Mouse (Mus musculus) cerebellum, postnatal 10 days (tissue): ENCODE measurements around the gene Ncoa1.
"Not testable (repeated sequence)": the region's sequence is repeated elsewhere in the genome, so short reads cannot be mapped to it uniquely, and the experiment has no call there.

Source experiments
- DNase-seq, 2 experiments: peaks; one replicate each; pipeline ENCODE4 v3.0.0; 2021; ENCODE audit warnings: mixed read lengths in 2 of 2

Gene Ncoa1

GRCm38 (mm10) chr12:4475251-4475993 is 1.6 kb downstream of the Ncoa1 start:
- peak; percentile 16 for DNase-seq

- no peak for DNase-seq
Observed at GRCm38 (mm10) chr12:4469115-4469514, 7.9 kb downstream of the Ncoa1 start.

DNA sequence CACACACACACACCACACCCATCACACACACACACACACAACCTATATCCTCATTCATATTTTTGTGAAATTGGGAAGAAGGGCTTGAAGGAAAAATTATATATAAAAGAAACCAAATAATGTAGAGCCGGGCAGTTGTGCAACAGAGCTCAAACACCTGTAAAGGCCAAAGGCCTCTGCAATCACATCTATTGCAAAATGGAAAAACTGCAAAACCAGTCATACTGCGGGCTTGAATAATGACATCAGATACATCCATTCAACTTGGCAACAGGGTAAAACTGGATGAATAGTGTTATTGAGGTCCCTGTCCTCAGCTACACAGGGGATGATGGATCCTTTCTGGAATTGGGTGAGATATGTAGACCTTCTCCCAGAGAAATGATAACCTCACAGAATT is 13.3 kb downstream of the Ncoa1 start:
- no peak for DNase-seq

DNA sequence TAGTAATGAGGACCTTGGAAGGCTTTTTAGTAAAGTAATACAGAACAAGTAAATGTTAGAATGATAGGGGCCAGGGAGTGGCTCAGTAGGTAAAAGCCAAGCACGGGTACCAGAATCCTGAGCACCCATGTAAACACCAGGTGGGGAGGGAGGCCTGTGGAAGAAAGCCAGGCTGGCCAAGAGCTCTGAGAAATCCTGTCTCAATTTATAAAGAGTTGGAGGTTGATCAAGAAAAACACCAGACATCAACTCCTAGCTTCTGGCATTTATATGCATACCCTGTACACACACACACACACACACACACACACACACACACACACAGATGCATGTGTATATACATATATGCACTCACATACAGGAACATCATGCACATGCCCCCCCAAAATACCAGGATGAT is 14.6 kb downstream of the Ncoa1 start:
- DNase-seq: peak in 1 of 2 experiments; percentile 18

DNA sequence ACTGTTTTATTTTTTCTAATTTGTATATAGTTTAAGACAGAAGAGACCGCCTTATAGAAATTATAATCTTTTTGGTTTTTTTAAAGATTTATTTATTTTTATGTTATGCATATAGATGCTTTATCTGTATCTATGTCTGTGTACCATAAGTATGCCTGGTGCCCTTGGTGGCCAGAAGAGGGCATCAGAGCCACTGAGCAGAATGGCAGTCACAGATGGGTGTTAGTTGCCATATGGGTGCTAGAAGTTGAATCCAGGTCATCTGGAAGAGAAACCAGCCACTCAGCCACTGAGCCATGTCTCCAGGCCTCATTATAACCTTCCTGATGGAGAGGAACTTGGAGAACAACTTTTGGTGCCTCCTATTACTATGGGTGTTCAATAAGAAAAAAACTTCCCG is 16.0 kb downstream of the Ncoa1 start:
- DNase-seq: peak in 1 of 2 experiments; percentile 22

GRCm38 (mm10) chr12:4454956-4455565 is 21.9 kb downstream of the Ncoa1 start:
- no peak for DNase-seq

DNA sequence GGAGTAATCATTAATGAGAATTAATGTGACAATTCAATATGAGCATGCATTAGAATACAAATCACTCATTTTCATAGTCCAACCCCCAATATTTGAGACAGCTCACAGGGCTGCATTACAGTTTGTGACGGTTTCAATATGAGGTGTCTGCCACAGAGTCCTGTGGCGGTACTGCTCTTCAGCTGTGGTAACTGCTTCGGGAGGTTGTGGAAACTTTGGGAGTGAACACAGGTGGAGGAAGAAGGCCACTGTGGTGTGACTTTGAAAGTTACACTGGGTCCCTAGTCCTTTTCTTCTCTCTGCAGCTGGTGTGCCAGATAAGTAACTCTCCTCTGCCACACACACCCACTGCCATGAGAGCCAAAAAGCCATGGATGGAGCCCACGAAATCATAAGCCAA is 22.7 kb downstream of the Ncoa1 start:
- no peak for DNase-seq

DNA sequence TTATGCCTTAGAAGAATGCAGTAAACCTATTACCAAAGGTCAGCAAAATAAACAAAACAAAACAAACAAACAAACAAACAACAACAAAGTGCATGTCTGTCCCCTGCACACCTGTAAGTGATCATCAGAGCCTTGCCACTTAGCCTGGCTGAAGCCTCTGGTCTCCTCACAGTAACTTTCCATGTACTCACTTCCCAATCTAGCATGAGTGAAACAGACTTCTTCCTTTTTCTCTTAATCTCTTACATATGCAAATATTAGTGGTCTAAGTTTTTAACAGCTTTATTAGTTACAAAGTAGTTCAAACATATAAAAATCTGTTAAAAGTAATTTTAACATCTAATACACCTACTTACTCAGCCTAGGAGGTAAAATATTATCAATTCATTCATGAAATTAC is 24.7 kb downstream of the Ncoa1 start:
- no peak for DNase-seq

DNA sequence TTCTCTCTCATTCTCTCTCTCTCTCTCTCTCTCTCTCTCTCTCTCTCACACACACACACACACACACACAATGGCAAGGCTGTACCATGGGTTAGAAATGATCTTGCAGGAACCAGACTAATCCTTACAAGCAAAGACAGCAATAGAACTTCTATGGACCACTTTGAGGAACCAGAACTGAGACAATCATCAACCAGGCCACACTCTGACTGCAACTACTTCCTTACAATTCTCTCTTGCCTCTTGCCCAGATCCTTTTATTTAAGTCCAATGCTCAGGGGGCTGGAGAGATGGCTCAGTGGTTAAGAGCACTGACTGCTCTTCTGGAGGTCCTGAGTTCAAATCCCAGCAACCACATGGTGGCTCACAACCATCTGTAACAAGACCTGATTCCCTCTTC is 26.5 kb downstream of the Ncoa1 start:
- not testable (repeated sequence) for DNase-seq

- DNase-seq: no peak
Observed at GRCm38 (mm10) chr12:4448076-4448589, 28.8 kb downstream of the Ncoa1 start.

DNA sequence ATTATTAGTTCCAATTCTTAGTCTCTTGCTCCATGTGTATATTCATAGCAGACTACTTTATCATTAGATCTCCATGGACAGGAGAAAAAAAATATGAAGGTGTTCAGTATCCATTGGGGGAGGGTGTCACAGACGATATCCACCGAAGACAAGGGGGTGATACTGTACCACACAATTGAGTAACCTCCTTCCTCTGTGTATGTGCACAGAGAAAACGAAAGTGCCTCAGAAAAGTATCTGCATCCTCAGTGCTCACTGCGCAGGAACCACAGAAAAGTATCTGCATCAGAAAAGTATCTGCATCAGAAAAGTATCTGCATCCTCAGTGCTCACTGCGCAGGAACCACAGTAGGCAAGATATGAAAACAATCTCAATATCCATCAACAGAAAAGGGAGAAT is 32.0 kb downstream of the Ncoa1 start:
- no peak for DNase-seq

- no peak for DNase-seq
Observed at GRCm38 (mm10) chr12:4441451-4441850, 35.5 kb downstream of the Ncoa1 start.

- DNase-seq: no peak
Observed at GRCm38 (mm10) chr12:4436198-4436597, 40.8 kb downstream of the Ncoa1 start.

DNA sequence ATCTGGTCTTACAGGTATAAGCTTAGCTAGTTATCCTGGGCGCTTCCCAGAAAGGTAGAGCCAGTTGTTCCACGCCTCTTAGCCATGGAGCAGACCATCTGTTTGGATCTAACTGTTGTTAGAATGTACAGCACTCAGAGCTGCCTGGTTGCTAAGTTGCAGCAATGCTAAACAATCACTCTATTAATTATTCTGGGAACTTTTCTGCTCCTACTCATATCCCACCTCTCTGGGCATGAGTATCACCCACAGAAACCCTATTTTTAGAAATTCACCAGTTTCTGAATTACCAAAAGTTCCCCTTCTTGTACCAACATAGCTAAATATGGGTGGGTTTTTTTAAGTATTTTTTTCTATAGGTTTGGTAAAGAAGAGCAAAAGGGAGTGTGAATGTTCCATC is 43.4 kb downstream of the Ncoa1 start:
- DNase-seq: no peak

DNA sequence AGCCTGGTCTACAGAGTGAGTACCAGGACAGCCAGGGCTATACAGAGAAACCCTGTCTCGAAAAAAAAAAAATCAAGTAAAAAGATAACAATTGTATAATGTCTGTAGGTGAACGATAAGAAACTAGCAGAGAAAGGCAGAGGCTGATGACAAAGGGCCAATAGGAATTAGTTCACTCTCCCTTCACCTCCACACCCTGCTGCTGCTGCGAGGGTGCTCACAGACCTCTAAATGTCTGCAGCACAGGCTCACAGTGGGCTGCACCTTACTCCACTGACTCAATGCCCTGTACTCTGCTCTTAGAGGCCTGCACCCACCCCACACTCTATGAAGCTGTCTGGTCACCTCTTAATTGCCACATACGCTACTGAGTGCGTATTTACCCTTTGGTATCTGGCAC is 45.0 kb downstream of the Ncoa1 start:
- DNase-seq: no peak

DNA sequence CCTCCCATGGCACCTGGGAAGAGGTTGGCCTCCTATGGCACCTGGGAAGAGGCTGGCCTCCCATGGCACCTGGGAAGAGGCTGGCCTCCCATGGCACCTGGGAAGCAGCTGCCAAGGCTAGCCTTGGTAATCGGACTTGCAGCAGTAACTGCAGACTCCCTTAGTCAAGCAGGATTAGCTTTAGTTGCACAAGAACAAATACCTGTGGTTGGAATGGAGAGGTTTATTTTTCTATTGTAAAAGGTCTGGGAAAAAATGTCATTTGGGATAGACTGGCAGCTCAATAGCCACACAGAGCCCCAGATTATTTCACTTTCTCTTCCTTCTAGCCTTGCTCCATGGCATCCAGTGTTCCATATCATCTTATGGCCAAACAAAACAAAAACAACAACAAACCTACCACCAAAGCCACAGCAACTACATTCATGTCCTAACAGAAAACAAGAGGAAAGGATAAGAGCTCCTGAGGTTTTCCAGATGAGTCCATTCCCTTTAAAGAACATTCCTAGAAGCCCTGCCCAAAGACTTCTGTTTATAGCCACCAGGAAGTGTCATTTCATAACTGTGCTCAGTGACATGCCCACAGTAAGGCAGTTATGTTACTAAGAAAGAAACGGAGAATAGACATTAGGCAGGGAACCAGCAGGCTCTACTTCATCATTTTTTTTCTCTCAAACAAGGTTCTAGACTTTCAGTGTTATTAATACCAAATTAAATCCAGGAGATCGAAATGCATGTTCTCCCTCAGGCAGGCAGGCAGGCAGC is 46.7 kb downstream of the Ncoa1 start:
- no peak for DNase-seq

GRCm38 (mm10) chr12:4418824-4419223 is 58.2 kb downstream of the Ncoa1 start:
- no peak for DNase-seq

- DNase-seq: no peak
Observed at GRCm38 (mm10) chr12:4417626-4418263, 59.2 kb downstream of the Ncoa1 start.

DNA sequence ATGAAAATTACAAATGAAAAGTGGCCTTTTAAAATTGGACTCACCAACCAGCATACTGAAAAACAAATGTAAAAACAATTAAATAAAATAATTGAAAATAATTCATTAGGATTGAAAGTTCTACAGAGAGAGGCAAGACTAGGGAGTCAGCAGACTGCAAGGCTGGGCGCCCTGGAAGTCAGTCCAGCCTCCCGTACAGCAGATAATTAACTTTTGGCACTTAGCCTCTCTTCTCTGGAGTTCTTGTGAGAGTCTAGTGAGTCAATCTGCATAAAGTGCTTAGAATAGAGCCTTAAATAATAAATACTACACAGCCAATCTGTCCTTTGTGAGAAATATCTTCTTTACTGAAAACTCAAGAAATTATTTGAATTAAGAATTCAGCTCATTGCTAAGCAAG is 69.9 kb downstream of the Ncoa1 start:
- peak; percentile 8 to 30 for DNase-seq

DNA sequence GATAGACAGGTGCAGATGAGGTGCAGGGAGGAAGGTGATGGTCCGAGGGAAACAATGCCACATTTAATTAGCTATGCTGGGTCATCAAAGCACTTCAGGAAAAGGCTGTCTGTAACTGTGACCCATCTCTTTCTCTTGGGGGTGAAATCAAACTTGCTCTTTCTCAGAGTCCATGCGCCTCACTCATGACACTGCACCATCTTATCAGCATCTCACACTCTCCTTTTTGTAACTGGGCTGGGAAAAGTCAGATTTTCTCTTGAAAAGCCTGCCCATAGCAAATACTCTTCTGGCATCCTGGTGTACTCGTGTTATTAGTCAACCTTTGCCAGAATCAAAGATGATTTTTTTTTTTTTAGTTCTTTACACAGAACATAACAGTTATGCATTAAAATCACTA is 70.8 kb downstream of the Ncoa1 start:
- no peak for DNase-seq

GRCm38 (mm10) chr12:4403206-4403605 is 73.8 kb downstream of the Ncoa1 start:
- no peak for DNase-seq

DNA sequence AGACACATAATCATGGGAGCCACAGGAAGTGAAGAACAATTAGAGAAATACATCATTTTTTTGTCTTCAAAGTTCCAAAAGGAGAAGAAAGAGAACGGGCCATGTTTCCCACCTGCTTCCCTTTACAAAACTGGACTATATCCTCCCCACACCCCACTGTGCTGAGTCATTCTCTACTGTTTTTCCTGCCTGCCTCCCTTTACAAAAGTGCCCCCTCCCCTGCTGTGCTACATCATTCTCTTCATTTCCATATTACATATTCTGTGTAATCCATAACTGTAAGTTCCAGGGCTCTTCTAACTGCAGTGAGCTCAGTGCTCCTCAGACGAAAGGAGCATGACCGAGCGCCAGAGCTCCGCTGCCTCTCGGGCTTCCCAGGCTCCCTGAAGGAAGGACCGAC is 80.8 kb downstream of the Ncoa1 start:
- DNase-seq: no peak

DNA sequence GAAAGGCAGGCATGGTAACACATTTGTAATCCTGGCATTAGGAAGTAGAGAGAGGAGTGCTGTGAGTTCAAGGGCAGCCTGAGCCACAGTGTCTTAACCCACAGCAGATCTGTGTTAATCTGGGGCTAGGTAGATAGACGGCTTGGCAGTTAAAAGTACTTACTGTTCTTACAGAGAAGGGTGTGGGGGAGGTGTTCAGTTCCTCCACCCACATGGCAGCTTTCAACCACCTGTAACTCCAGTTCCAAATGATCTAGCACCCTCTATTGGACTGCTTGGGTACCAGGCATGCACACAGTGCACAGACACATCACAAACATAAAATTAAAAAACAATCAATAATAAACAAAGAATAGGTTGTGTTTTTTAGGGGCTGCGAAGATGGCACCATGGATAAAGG is 84.4 kb downstream of the Ncoa1 start:
- no peak for DNase-seq
